Mouse (Mus musculus): ENCODE results near the gene Rcc1l. TPM values are rescaled to one million over a fixed set of nuclear protein-coding genes. Genes with fewer than 3 reads are reported as not detected.

The Rcc1l gene
- polyA plus RNA-seq, 1 experiment from 2014 or later: 28.0 TPM

Other genes starting within 250 kb of the Rcc1l start
- 8.4 and 9.2 TPM in 2 replicates for gene Castor2, start 77.1 kb downstream of the Rcc1l start, polyA plus RNA-seq (2014; fragmentation: Nextera tagmentation; extraction: Ambion mirVana)
- gene Gtf2ird2, start 7.2 kb upstream of the Rcc1l start, polyA plus RNA-seq (2014; fragmentation: Nextera tagmentation; extraction: Ambion mirVana): 5.4 and 5.7 TPM in 2 replicates
- 2.1 and 2.5 TPM in 2 replicates for gene Ncf1, start 52.9 kb upstream of the Rcc1l start, polyA plus RNA-seq (2014; fragmentation: Nextera tagmentation; extraction: Ambion mirVana)
- gene Gtf2i, start 138.0 kb upstream of the Rcc1l start, polyA plus RNA-seq (2014; fragmentation: Nextera tagmentation; extraction: Ambion mirVana): 186 and 193 TPM in 2 replicates

Data from embryonic facial prominence, embryonic 11.5 days (tissue).